ENCODE assay signal across 12 mouse cellular contexts in the genomic region with DNA sequence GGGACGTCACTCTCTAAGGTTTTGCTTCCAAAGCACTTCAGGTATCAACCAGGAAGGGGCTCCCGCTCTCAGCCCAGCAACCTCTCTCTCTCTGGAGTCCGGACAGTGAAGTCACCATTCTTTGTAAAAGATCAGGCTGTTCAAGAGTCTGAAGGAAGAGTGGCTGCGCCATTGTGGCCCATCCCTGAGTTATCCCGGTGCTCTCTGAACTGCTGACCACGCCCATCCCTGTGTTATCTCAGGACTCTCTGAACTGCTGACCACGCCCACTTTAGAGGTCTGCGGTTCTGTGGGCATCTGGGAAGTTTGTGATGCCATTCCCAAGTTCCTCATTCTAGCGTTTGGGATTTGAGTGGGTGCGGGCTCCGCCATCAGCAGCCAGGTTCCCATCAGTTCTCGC.
DNase-seq lines count a peak whose midpoint lies in the region; ATAC-seq and TF ChIP-seq lines count a peak whose summit lies in the region.
"Had no signal": no experiment of that assay in that cellular context is flagged by ENCODE, and none has a peak within 500 bp of the region (broad histone marks: within the 10 kb centered on the region; RNA-seq: fewer than 3 reads in every experiment).

No protein-coding gene starts in this region.

- DNase-seq in heart, adult 11 months: no peak
- no peak for DNase-seq in stomach, postnatal 0 days (ENCODE audit: low spot score)
- DNase-seq in testis, postnatal 14 days (ENCODE audit: low spot score): peak; percentile 34
- DNase-seq in layer of hippocampus, postnatal 10 days (ENCODE audit: low spot score in 2 of 2): no peak
- no peak for DNase-seq in lung, postnatal 25 days (ENCODE audit: low spot score)
- DNase-seq: kidney, adult 11 months; lung, adult 2 months; right cerebral cortex, postnatal 4 days; thymus, postnatal 25 days had no signal

- WGBS in heart, embryonic 15.5 days: 16% methylated on average over 12 of the region's 12 CpGs
- 20% methylated on average over 12 of the region's 12 CpGs for WGBS in stomach, embryonic 15.5 days
- 20% methylated on average over 12 of the region's 12 CpGs for WGBS in stomach, postnatal 0 days
- WGBS in intestine, embryonic 15.5 days: 16% methylated on average over 12 of the region's 12 CpGs

- no peaks in the 10 kb centered on the region for H3K9me3 ChIP-seq in heart, embryonic 15.5 days (replicated peaks)
- H3K9me3 ChIP-seq in stomach, embryonic 15.5 days: no peaks in the 10 kb centered on the region
- H3K9me3 ChIP-seq in stomach, postnatal 0 days (ENCODE audit: control insufficient read depth, low read length): no peaks in the 10 kb centered on the region
- H3K9me3 ChIP-seq in intestine, embryonic 15.5 days: no peaks in the 10 kb centered on the region

- peak overlapping the region; percentile 34; the same call in 1 of the 2 replicates for H3K4me2 ChIP-seq in heart, embryonic 15.5 days
- H3K4me2 ChIP-seq in stomach, embryonic 15.5 days: 0 out of 2 replicates have a peak overlapping the region, but pooled peaks have one; percentile 6
- H3K4me2 ChIP-seq in stomach, postnatal 0 days (replicated peaks; ENCODE audit: low read depth): no peak overlapping the region
- H3K4me2 ChIP-seq in intestine, embryonic 15.5 days (replicated peaks): peak overlapping the region; percentile 33

- H3K27me3 ChIP-seq in heart, embryonic 15.5 days: peaks cover 72% of the 10 kb centered on the region
- H3K27me3 ChIP-seq in stomach, embryonic 15.5 days (replicated peaks): peaks cover 61% of the 10 kb centered on the region
- H3K27me3 ChIP-seq in stomach, postnatal 0 days (ENCODE audit: control insufficient read depth, insufficient read depth, low read length): peaks cover 3% of the 10 kb centered on the region; the same call in 1 of the 2 replicates
- peaks cover 29% of the 10 kb centered on the region for H3K27me3 ChIP-seq in intestine, embryonic 15.5 days (replicated peaks)

- no peak for TF ChIP-seq EP300 in stomach, postnatal 0 days (optimal IDR thresholded peaks at IDR 0.05)

- H3K36me3 ChIP-seq in heart, embryonic 15.5 days: no peaks in the 10 kb centered on the region
- no peaks in the 10 kb centered on the region for H3K36me3 ChIP-seq in stomach, embryonic 15.5 days
- H3K36me3 ChIP-seq in stomach, postnatal 0 days (ENCODE audit: control insufficient read depth, insufficient read depth, low read length): no peaks in the 10 kb centered on the region
- H3K36me3 ChIP-seq in intestine, embryonic 15.5 days: no peaks in the 10 kb centered on the region

- ATAC-seq in heart, embryonic 15.5 days (replicated peaks; ENCODE audit: insufficient number of reproducible peaks, insufficient read depth, low FRiP score, low read depth): no peak
- no peak; the same call in 1 of the 2 replicates for ATAC-seq in stomach, embryonic 15.5 days (ENCODE audit: insufficient read depth, low FRiP score, low read depth)
- ATAC-seq in stomach, postnatal 0 days (ENCODE audit: low FRiP score, low TSS enrichment): no peak
- ATAC-seq in intestine, embryonic 15.5 days: peak; percentile 71

- no peak overlapping the region for H3K4me3 ChIP-seq in heart, embryonic 15.5 days
- no peak overlapping the region for H3K4me3 ChIP-seq in stomach, embryonic 15.5 days (replicated peaks)
- H3K4me3 ChIP-seq in stomach, postnatal 0 days (ENCODE audit: low read depth, low read length): no peak overlapping the region
- H3K4me3 ChIP-seq in intestine, embryonic 15.5 days (replicated peaks): no peak overlapping the region

- no peak for TF ChIP-seq CTCF in stomach, postnatal 0 days (IDR thresholded peaks at IDR 0.05; ENCODE audit: low read depth)

- 0 out of 2 replicates have a peak, but pooled peaks cover 4% of the 10 kb centered on the region for H3K4me1 ChIP-seq in heart, embryonic 15.5 days (replicated peaks)
- no peaks in the 10 kb centered on the region for H3K4me1 ChIP-seq in stomach, embryonic 15.5 days
- H3K4me1 ChIP-seq in stomach, postnatal 0 days (replicated peaks; ENCODE audit: control insufficient read depth, insufficient read depth): no peaks in the 10 kb centered on the region
- no peaks in the 10 kb centered on the region for H3K4me1 ChIP-seq in intestine, embryonic 15.5 days (replicated peaks)

- no peak overlapping the region for H3K27ac ChIP-seq in heart, embryonic 15.5 days
- no peak overlapping the region for H3K27ac ChIP-seq in stomach, embryonic 15.5 days
- H3K27ac ChIP-seq in stomach, postnatal 0 days (replicated peaks): no peak overlapping the region
- no peak overlapping the region for H3K27ac ChIP-seq in intestine, embryonic 15.5 days

- H3K9ac ChIP-seq in heart, embryonic 15.5 days: no peak overlapping the region
- no peak overlapping the region for H3K9ac ChIP-seq in stomach, embryonic 15.5 days
- no peak overlapping the region for H3K9ac ChIP-seq in stomach, postnatal 0 days (ENCODE audit: low read length)
- no peak overlapping the region for H3K9ac ChIP-seq in intestine, embryonic 15.5 days
